Mouse (Mus musculus): ENCODE results near the gene Rbfox1.

The Rbfox1 gene

DNA sequence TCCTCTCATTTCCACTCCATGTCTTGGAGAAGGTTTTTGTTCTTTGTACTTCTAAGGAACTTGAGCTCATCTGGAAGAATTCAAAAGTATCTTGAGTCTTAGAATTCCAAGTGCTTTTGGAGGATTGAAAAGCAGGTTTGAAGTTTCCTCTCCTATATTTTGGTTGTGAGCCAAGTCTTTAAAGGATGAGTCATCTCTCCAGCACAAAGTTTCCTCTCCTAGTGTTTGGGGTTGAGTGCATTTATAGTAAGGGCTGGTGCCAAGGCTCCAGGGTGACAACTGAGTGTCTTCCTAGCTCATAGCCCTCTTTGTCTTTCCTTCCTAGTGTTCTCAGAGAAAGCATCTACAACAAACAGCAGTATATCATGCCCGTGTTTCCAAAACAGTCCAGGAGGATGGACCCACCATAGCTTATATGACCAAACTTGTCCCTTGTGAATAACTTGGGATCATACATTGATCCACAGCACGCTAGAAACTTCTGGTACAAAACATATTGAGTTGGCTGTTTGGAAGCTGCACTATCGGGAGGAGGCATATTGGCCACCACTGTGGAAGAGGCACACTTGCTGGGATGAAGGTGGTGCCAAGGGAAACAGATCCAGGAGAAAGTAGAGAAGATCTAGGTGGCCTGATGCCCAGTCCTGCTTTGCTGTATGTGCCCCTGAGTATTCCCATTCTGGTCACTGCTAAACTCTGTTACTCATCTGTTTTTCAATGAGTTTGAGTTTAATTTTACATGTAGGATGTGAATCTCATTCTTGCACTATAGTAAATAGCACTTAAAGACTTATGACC is 206.4 kb downstream of the Rbfox1 start:
- no peak for ATAC-seq (ENCODE audit: insufficient number of reproducible peaks, low FRiP score, low TSS enrichment)

DNA sequence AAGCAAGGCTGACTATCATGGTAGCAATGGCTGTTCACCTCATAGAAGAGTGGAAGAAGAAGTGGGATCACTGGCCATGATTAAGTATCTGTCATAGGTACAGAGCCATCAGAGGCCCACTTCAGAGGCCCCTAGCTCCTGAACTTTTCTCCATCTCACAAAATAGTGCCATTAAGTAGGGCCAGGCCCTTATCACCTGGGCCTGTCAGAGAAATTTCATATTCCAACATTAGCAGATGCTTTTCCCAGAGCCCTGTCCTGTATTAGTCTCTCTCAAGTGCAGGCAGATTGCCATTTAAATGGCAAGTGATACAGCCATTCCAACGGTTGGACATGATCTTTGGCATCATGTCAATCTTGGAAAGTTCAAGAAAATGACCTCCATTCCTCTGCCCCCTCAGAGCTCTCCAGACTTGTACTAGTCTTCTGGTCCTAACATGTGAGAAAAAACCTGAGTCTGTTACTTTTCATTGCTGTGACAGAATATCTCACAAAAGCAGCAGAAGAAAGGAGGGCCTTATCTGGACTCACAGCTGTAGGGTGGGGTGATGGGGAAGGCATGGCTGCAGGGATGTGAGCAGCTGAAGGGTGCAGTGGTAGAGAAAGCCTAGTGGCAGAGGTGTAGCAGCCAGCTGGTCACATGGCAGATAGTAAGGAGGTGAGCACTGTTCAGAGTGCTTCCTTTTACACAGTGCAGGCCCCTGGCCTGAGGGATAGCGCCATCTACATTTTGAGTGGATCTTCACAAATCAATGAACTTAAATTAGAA is 210.6 kb downstream of the Rbfox1 start:
- no peak for ATAC-seq (ENCODE audit: insufficient number of reproducible peaks, low FRiP score, low TSS enrichment)

DNA sequence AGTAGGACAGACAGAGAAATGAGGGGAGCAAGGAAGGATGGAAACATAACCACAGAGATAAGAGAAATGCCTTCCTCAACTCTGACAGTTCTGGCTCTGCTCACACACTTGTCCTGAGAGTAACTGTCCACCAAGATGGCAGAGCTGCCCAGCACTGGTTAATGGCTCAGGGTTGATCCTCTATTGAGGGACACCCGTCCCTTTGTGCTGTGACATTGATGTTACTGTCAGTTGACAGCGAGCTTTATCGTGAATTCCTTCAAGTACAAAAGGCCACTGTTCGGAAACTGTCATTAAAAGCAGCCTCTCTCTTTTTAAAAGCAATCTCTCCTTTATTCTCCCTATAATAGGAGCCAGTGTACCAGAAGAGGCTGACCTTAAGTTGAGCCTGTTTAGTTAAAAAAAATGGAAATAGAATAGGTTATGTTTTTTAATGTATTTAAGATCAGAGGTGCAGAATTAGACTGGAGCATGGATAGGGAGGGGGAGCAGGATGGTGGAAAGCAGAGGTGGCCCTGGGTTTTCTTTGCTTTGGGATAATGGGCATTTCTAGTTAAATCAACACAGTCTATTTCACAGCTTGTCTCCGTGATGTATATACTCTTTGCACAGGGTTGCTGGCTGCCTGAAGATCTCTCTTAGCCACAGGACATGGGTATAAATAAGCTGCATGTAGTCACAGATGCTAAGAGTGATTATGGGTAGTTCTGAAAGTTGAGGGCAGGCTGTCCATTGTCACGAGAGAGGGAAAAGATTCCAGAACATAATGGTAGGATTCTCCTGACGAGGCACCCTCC is 212.3 kb downstream of the Rbfox1 start:
- no peak for ATAC-seq (ENCODE audit: insufficient number of reproducible peaks, low FRiP score, low TSS enrichment)

DNA sequence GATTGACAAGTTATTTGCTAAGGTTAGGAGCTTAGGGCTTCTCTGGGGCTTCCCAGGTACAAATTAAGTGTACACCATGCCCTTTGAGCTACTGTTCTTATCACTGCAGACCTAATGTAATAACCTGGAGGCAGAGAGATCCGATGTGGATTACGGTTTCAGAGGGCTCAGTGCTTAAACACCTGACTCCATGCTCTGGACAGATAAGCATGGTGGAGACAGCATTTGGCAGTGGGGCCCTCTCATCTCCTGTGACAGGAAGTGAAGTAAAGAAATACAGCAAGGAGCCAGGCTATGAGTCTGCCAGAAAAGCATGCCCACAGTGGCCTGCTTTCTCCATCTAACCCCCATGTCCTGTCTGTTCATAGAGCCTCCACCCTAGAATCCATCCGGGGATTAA is 213.0 kb downstream of the Rbfox1 start:
- no peak for ATAC-seq (ENCODE audit: insufficient number of reproducible peaks, low FRiP score, low TSS enrichment)

DNA sequence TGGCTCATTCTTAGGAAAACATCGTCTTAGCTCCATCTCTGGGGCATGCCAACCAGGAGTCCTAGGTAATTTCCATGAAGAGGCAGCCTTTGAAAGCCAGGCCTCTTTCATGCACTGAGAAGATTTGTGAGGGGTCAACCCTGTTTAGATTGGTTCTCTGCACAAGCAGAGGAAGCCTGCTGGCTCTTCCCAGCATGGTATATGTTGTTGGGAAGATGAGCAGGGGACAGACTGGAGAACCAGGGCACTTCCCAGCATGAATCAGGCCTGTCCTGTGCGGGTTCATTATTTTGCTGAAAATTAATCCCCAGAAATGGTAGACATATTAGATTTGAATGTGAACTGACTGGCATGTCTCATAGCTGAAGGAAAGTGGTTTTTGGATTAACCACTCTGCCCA is 214.4 kb downstream of the Rbfox1 start:
- peak; percentile 66; the same call in 1 of the 2 replicates for ATAC-seq (ENCODE audit: insufficient number of reproducible peaks, low FRiP score, low TSS enrichment)

DNA sequence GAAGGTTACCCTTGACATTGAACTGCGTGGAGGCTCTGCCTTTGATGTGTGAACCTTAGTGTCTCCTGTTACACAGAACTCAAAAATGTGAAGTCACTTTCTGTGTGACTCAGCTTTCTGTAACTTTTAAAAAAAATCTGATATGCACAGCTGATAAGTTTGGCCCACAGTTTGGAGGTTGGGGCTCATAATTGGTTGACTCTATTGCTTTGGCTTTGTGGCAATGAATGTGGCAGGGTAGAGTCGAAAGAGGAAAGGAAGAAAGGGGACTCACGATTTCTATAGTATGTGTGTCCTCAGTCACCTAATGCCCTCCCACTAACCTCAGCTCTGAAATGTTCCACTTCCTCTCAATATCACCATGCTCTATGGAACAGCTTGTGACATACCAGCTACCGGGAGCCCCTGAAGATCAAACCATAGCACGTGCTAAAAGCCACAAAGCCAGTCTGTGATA is 215.3 kb downstream of the Rbfox1 start:
- ATAC-seq (ENCODE audit: insufficient number of reproducible peaks, low FRiP score, low TSS enrichment) = no peak

DNA sequence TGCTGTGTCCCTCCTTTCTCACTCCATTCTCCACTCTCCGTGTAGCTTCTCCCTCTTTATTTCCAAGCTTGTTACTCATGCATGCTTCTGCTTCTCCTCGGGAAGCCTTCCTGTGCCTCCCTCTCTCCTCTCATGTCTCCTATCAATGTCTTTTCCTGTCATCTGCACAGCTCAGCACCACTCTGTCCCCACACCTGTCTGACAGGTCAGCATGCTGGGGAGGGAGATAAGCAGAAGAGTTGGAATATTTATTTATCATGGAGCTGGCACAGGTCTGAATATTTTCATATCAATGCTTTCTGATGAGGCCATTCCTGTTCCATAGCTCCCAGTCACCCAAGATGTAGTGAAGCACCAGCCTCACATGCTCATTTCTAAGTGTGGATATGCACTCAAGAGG is 218.6 kb downstream of the Rbfox1 start:
- ATAC-seq (ENCODE audit: insufficient number of reproducible peaks, low FRiP score, low TSS enrichment) = no peak

DNA sequence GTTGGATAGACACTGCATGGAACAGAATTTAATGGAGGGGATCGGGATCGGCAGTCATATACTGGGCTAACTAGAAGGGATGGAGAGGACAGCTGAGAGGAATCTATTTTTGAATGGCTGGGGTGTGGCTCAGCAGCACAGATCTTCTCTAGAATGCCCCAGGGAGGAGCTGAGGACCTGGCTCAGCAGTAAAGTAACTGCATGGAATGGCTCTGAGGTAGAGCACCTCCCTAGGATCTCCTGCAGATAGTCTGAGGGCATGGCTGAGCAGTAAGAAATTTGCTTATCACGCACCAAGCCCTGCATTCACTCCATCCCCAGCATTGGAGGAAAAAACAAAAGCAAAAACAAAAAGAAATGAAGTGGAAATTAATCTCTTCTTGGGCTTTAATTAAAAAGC is 225.0 kb downstream of the Rbfox1 start:
- ATAC-seq (ENCODE audit: insufficient number of reproducible peaks, low FRiP score, low TSS enrichment) = no peak

DNA sequence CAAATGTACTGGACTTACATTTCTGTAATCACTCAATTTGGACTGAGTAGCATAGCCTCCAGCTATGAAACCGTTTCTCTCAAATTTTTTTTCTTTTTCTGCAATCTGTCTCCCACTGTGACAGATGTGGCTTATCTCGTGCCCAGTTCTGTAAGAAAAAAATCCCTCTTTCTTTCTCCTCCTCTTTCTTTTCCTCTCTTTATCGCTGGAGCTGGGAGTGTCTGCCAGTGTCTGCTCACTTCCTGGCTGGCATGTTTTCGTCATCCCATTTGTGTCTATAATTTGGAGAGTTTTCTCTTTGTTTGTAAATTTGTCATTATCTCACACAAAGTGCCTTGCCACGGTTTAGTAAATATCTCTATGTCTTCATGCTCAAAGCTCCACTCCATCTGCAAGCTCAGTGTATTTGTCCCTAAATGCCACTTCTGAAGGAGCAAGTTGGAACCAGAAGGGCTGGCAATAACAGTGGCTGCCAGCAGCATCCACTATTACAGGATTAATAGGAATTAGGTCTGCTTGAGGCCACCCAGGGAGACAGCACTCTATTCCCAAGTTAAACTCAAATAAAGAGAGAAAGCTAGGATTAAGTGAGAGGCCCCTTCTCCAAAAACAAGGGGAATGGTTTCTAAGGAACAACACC is 228.8 kb downstream of the Rbfox1 start:
- ATAC-seq (ENCODE audit: insufficient number of reproducible peaks, low FRiP score, low TSS enrichment) = no peak

DNA sequence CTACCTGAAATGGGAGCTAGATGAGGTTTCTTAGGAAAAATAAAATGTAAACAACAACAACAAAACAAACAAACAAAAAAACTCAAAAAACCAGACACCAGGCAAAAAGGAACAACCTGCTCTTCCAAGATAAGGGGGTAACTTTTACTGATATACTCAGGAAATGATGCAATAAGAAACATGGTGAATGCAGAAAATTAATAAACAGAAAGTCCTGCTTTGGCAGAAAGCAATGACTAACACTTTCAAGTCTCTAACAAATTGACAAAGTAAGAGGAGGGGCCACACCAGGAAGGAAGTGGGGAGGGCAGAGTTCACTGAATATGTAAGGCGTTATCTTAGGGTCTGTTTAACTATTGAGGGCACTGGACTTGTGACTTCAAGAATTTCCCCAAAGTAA is 234.3 kb downstream of the Rbfox1 start:
- ATAC-seq (ENCODE audit: insufficient number of reproducible peaks, low FRiP score, low TSS enrichment) = no peak

DNA sequence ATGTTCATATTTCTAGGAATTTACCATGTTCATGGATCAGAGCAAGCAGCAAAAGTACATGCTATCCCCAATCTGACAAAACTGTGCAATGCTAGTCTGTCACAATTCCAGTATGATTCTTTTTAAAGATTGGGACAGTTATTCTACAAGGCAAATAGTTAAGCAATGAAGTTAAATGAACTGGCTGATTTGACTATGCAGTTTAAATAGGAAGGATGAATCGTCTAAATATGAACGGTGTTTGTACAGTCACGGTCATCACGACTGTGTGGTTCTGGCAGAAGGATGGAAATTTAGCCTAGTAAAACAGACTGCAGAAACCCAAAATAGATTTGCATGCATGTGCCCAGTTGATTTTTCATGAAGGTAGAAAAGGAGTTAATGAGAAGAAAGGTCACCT is 236.1 kb downstream of the Rbfox1 start:
- ATAC-seq (ENCODE audit: insufficient number of reproducible peaks, low FRiP score, low TSS enrichment) = no peak

DNA sequence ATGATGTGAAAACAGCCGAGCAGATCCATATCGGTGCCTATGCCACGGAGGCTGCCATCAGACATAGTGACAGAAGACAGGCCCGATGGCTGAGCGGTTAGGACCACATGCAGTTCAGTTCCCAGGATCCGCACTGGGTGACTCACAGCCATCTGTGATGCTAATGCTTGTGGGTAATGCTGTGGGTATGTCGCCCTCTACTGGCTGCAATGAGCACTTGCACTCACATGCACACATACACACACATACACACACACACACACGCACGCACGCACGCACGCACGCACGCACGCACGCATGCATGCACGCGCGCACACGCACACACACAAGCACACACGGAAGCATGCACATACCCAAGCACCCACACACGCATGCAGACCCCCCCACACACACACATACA is 237.7 kb downstream of the Rbfox1 start:
- no peak for ATAC-seq (ENCODE audit: insufficient number of reproducible peaks, low FRiP score, low TSS enrichment)

DNA sequence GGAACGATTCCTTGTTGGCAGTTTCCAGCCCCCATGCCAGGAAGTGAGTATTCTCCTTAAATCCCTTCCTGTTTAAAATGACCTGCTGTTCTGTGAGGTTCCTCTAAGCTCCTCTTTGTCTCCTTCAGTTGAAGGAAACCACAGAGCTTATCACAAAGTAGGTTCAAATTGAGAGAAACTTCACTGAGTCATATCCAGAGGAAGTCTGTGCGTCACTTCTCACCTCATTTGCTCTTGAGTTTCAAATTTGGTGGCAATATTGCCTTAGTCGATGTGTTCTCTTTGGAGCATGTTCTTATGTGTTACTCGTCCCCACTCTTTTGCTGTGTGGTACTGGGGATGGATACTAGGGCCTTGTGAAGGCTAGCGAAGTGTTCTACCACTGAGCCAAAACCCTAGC is 243.2 kb downstream of the Rbfox1 start:
- ATAC-seq (ENCODE audit: insufficient number of reproducible peaks, low FRiP score, low TSS enrichment) = no peak

DNA sequence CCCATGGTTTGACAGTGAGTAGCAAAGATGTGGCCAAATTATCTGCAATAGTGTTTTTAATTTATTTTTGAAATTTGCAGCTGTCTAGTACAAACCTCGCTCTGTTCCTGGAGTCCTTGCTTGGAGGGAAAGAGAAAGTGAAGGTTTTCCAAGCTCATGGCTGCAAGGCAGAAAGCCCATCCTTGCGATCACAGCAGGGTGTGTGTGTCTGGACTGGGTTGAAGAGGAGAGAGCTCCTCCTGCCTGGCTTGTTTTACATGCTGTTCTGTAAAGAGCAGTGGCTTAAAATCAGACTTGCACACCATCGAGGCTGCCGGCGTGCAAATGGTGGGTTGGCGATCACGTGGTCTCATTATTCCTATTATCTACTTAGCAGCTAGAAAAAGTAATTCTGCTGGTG is 249.9 kb downstream of the Rbfox1 start:
- ATAC-seq (ENCODE audit: insufficient number of reproducible peaks, low FRiP score, low TSS enrichment) = no peak

DNA sequence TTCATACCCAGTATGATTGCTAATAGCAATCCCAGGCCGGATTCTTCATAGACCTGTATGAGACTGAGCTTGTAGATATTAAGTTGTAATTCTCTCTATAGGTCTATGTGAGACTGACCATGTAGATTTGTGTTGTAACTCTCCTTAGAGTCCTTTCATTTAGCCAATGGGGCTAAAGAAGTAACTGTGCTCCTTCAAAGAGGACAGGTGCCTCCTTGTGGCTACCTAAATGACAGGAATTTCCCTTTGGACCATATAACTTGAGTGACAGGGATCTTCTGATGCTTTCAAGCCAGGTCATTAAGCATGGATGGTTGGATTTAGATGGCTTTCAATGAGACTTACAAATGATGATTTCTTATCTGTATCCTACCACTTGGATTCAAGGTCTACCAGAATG is 254.3 kb downstream of the Rbfox1 start:
- no peak for ATAC-seq (ENCODE audit: insufficient number of reproducible peaks, low FRiP score, low TSS enrichment)

DNA sequence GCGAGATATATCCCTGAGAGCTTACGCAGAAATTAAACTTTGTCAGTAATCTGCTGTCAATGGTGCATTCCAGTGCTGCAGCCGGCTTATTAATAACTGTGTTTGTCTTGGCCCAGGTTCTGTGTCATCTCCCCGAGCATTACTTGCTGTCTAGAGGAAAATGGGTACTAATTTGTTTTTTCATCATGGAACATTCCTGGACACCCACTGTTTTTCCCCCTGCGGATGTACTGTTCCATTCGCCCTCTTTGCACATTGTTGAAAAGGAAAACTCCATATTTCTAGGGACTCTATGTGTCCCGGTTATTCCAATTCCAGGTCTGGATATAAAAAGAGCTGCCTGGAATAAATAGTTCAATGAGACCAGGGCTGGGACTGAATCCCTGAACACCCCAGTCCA is 262.8 kb downstream of the Rbfox1 start:
- no peak for ATAC-seq (ENCODE audit: insufficient number of reproducible peaks, low FRiP score, low TSS enrichment)

DNA sequence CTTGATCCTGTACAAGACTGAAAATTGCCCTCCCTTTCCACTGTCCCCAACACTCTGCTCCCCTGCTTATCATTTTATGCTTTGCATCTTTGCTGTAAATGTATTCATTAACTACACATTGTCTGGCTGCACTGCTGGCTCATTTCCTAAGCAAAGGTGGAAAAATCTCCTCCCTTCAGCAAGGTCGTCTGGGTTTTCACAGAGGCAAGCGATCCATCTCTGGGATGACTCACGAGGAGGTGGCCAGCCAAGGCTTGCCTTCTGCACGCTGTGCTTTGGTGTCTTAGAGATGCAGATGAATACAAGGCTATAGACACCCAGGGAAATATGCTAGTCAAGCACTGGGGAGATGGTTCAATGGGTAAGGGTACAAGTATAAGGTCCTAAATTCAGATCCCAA is 264.2 kb downstream of the Rbfox1 start:
- ATAC-seq (ENCODE audit: insufficient number of reproducible peaks, low FRiP score, low TSS enrichment) = no peak

DNA sequence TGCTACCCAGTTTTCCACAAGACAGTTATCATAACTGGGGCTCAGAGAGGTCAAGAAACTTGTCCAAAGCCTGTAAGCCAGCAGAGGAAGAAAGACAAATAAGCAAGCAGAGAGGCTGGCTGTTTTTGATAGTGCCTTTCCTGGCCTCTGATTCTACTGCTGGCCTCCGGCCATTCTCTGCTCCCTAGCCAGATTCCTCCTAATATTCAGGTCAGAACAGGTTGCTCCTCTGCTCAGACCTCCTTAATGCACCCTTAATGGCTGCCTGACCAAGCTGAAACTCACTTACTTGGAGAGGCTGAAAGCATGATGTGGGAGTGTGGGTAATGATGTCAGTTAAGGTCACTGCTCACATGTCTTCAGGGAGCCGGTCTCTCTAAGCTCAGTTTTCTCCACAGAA is 270.4 kb downstream of the Rbfox1 start:
- peak; percentile 89 for ATAC-seq (ENCODE audit: insufficient number of reproducible peaks, low FRiP score, low TSS enrichment)

DNA sequence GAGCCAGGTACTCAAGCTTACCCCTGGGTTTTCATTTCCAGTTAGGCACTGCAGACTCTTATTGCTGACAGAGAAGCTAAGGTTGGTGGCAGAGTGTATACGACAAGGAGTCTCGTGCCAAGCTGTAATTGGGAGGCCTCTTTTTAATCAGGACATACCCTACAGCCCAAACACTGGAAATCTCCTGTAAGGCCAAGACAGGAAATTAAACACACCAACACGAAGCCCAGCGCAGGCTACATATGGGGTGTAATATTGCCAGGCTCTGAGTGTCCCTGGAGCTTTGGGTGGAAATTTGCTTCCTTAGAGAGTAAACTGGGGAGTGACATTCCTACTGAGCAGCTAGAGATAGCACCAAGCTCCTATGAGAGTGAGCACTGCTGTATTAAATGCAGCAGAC is 279.3 kb downstream of the Rbfox1 start:
- ATAC-seq (ENCODE audit: insufficient number of reproducible peaks, low FRiP score, low TSS enrichment) = peak; percentile 36; the same call in 1 of the 2 replicates

DNA sequence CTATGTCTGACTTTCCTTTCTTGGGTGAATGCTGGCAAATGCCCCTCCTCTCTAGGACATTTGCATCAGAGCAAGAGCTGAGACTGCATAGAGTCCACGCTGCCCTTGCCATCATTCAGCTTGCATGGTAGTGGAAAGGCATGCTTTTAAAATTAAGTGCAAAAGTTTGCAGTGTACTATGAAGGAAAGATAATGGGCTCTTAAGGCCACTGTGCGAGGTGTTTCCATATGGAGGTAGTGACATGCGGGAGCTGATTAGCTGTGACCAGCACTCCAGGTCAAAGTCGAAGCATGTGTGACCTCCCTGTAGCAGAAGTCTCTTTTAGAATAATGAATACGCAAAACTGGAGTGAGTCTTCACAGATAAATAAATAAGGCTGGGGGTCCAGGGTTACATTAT is 284.2 kb downstream of the Rbfox1 start:
- no peak for ATAC-seq (ENCODE audit: insufficient number of reproducible peaks, low FRiP score, low TSS enrichment)

All from cerebellum, adult (tissue).